Mouse (Mus musculus): ENCODE data around the gene 3110082I17Rik. TPM values are rescaled to one million over a fixed set of nuclear protein-coding genes. Genes with fewer than 3 reads are reported as not detected.
A peak's percentile ranks its signal among the peaks of the same experiment; 100 is the strongest.

3110082I17Rik gene
- 30.8 and 35.6 TPM in 2 replicates for polyA plus RNA-seq (2015; fragmentation: Nextera tagmentation; extraction: Ambion mirVana)

DNA sequence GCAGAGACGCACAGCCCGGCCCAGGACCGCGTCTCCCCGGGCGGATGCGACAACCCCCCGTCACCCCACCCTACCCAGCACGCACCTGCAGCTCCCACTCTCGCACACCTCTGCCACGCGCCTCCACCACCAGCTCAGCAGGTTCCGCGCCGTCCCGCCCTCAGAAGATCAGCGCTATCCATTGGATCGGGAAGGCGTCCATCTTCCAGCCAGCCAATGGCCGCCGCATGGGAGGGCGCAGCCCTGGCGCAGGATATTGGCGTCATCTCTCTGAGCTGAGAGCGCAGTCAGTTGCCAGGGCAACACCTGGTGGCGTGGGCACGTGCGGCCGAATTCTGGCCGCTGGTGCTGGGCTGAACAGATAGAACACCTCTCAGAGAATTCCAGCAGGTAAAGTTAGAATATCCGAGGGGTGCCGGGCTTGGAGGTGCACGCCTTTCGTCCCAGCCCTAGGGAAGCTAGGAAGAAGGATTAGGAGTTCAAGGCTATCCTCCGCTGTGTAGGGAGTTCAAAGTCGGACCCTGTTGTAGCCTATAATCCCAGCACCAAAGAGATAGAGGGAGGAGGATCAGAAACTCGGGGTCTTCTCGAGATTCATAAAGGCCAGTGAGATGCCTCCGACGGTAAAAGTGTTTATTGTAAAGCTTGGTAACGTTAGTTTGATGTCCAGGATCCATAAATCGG lies at the start of gene 3110082I17Rik:
3110082I17Rik (minus strand) TSS at position 144 of the 684 bp plus-strand sequence.
- peak within 1 kb of the TSS; percentile 71 for H3K4me3 ChIP-seq
- no peak within 1 kb of the TSS for H3K27ac ChIP-seq
- 3% methylated on average over 42 of the region's 42 CpGs for WGBS
- peaks cover 15% of the 10 kb centered on the region for H3K4me1 ChIP-seq
- H3K9ac ChIP-seq, result peak within 1 kb of the TSS; percentile 54
- ATAC-seq (ENCODE audit: insufficient number of reproducible peaks, low FRiP score, low TSS enrichment, low read depth), result peak; percentile 95
- H3K36me3 ChIP-seq, result no peaks in the 10 kb centered on the region; the same call in 1 of the 2 replicates
- 0 out of 2 replicates have a peak, but pooled peaks cover 2% of the 10 kb centered on the region for H3K27me3 ChIP-seq
- H3K4me2 ChIP-seq, result peak within 1 kb of the TSS; percentile 73
- H3K9me3 ChIP-seq, result no peaks in the 10 kb centered on the region

- H3K27me3 ChIP-seq, result peaks cover 42% of the 10 kb centered on the region
- 12% methylated on average over 5 of the region's 5 CpGs for WGBS
- no peaks in the 10 kb centered on the region for H3K4me1 ChIP-seq
- no peaks in the 10 kb centered on the region for H3K36me3 ChIP-seq
- H3K4me2 ChIP-seq, result no peak overlapping the region
- H3K4me3 ChIP-seq, result no peak overlapping the region
- ATAC-seq (ENCODE audit: insufficient number of reproducible peaks, low FRiP score, low TSS enrichment, low read depth), result no peak
- no peak overlapping the region for H3K9ac ChIP-seq
- H3K27ac ChIP-seq, result no peak overlapping the region
- no peaks in the 10 kb centered on the region for H3K9me3 ChIP-seq
These were observed 45.9 kb upstream of the 3110082I17Rik start for GRCm38 (mm10) chr5:139506207-139506606.

GRCm38 (mm10) chr5:139505073-139505606 lies 44.8 kb upstream of the 3110082I17Rik start:
- Histone ChIP-seq H3K4me2 (no peak overlapping the region), H3K9me3 (no peaks in the 10 kb centered on the region), H3K27ac (no peak overlapping the region), H3K4me3 (no peak overlapping the region), H3K27me3 (peaks cover 33% of the 10 kb centered on the region), H3K36me3 (no peaks in the 10 kb centered on the region), H3K4me1 (no peaks in the 10 kb centered on the region), H3K9ac (no peak overlapping the region)
- no peak for ATAC-seq (ENCODE audit: insufficient number of reproducible peaks, low FRiP score, low TSS enrichment, low read depth)
- whole genome bisulfite sequencing, result 7% methylated on average over 12 of the region's 14 CpGs

DNA sequence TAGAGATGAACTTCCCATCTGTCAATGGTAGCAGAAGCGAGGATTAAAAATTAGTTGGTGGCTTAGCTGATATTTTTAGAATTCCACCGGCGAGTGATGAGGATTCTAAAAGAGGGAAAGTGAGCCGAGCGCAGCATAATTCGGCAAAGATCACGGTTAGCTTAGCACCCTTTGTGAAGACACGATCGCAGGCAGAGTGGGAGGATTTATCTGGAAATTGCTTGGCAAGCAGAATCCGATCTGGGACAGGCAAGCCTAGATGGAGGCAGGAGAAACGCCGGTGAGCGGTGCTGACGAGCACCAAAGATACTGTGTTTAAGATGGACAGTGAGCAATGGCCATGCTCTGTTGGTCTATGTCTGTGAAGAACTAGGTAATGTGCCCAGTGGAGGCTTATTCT lies 42.0 kb upstream of the 3110082I17Rik start:
- Histone ChIP-seq H3K27me3 (peaks cover 28% of the 10 kb centered on the region), H3K9ac (no peak overlapping the region), H3K4me1 (no peaks in the 10 kb centered on the region), H3K27ac (no peak overlapping the region), H3K4me2 (no peak overlapping the region), H3K4me3 (no peak overlapping the region), H3K9me3 (no peaks in the 10 kb centered on the region), H3K36me3 (no peaks in the 10 kb centered on the region)
- WGBS, result 81% methylated on average over 14 of the region's 14 CpGs
- ATAC-seq (ENCODE audit: insufficient number of reproducible peaks, low FRiP score, low TSS enrichment, low read depth), result no peak

GRCm38 (mm10) chr5:139498791-139499190 lies 38.5 kb upstream of the 3110082I17Rik start:
- H3K4me3 ChIP-seq, result no peak overlapping the region
- no peak overlapping the region for H3K9ac ChIP-seq
- H3K9me3 ChIP-seq, result no peaks in the 10 kb centered on the region
- peaks cover 22% of the 10 kb centered on the region for H3K27me3 ChIP-seq
- no peak overlapping the region for H3K27ac ChIP-seq
- H3K4me2 ChIP-seq, result no peak overlapping the region
- peaks cover 4% of the 10 kb centered on the region; the same call in 1 of the 2 replicates for H3K4me1 ChIP-seq
- H3K36me3 ChIP-seq, result no peaks in the 10 kb centered on the region
- ATAC-seq (ENCODE audit: insufficient number of reproducible peaks, low FRiP score, low TSS enrichment, low read depth), result no peak
- 62% methylated on average over 5 of the region's 5 CpGs for WGBS

- 54% methylated on average over 5 of the region's 5 CpGs for WGBS
- no peak overlapping the region for H3K27ac ChIP-seq
- H3K9me3 ChIP-seq, result no peaks in the 10 kb centered on the region
- H3K36me3 ChIP-seq, result no peaks in the 10 kb centered on the region
- no peak overlapping the region for H3K4me3 ChIP-seq
- no peak overlapping the region for H3K9ac ChIP-seq
- H3K4me1 ChIP-seq, result peaks cover 4% of the 10 kb centered on the region; the same call in 1 of the 2 replicates
- H3K4me2 ChIP-seq, result no peak overlapping the region
- H3K27me3 ChIP-seq, result peaks cover 19% of the 10 kb centered on the region
- ATAC-seq (ENCODE audit: insufficient number of reproducible peaks, low FRiP score, low TSS enrichment, low read depth), result no peak
These were observed 36.6 kb upstream of the 3110082I17Rik start for GRCm38 (mm10) chr5:139496939-139497338.

DNA sequence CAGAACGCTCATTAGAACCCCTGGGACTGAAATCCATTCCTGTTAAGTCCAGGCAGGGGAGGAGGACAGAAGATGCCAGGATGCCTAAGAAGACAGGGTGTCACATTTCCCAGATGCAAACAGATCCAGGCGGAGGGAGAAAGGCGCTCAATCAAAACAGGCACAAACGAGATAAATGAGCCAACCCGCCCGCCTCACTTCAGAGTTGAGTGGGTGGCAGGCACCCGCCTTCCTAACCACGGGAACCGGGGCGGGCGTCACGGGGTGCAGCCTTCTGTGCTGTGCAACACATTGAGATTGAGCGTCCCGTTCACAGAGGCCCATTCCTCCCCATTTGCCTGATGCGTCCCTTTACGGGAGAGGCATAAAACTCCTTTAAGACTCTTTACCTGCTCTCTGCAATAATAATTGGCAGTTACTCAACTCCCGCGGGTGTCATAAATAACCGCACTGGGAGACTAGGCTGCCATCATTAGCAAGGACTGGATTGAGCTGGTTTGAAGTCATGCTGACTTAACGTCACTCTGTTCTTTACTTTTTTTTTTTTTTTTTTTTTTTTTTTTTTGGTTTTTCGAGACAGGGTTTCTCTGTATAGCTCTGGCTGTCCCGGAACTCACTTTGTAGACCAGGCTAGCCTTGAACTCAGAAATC lies 34.8 kb upstream of the 3110082I17Rik start:
- no peaks in the 10 kb centered on the region for H3K36me3 ChIP-seq
- 16% methylated on average over 22 of the region's 22 CpGs for WGBS
- no peak overlapping the region for H3K4me3 ChIP-seq
- H3K9me3 ChIP-seq, result no peaks in the 10 kb centered on the region
- H3K4me2 ChIP-seq, result no peak overlapping the region
- no peak overlapping the region for H3K27ac ChIP-seq
- peaks cover 25% of the 10 kb centered on the region for H3K27me3 ChIP-seq
- H3K4me1 ChIP-seq, result peaks cover 4% of the 10 kb centered on the region; the same call in 1 of the 2 replicates
- no peak overlapping the region for H3K9ac ChIP-seq
- no peak for ATAC-seq (ENCODE audit: insufficient number of reproducible peaks, low FRiP score, low TSS enrichment, low read depth)

- ATAC-seq (ENCODE audit: insufficient number of reproducible peaks, low FRiP score, low TSS enrichment, low read depth), result no peak
- no peak overlapping the region for H3K4me2 ChIP-seq
- peaks cover 4% of the 10 kb centered on the region; the same call in 1 of the 2 replicates for H3K4me1 ChIP-seq
- no peak overlapping the region for H3K9ac ChIP-seq
- WGBS, result 39% methylated on average over 5 of the region's 5 CpGs
- H3K27ac ChIP-seq, result no peak overlapping the region
- peaks cover 25% of the 10 kb centered on the region for H3K27me3 ChIP-seq
- no peaks in the 10 kb centered on the region for H3K36me3 ChIP-seq
- no peaks in the 10 kb centered on the region for H3K9me3 ChIP-seq
- H3K4me3 ChIP-seq, result no peak overlapping the region
These were observed 33.4 kb upstream of the 3110082I17Rik start for GRCm38 (mm10) chr5:139493690-139494089.

- no peak overlapping the region for H3K27ac ChIP-seq
- H3K4me2 ChIP-seq, result no peak overlapping the region
- H3K4me3 ChIP-seq, result no peak overlapping the region
- H3K36me3 ChIP-seq, result no peaks in the 10 kb centered on the region
- no peak overlapping the region for H3K9ac ChIP-seq
- 60% methylated on average over 8 of the region's 8 CpGs for WGBS
- H3K27me3 ChIP-seq, result peaks cover 23% of the 10 kb centered on the region
- peaks cover 4% of the 10 kb centered on the region; the same call in 1 of the 2 replicates for H3K4me1 ChIP-seq
- ATAC-seq (ENCODE audit: insufficient number of reproducible peaks, low FRiP score, low TSS enrichment, low read depth), result no peak
- no peaks in the 10 kb centered on the region for H3K9me3 ChIP-seq
These were observed 31.0 kb upstream of the 3110082I17Rik start for GRCm38 (mm10) chr5:139491348-139491747.

DNA sequence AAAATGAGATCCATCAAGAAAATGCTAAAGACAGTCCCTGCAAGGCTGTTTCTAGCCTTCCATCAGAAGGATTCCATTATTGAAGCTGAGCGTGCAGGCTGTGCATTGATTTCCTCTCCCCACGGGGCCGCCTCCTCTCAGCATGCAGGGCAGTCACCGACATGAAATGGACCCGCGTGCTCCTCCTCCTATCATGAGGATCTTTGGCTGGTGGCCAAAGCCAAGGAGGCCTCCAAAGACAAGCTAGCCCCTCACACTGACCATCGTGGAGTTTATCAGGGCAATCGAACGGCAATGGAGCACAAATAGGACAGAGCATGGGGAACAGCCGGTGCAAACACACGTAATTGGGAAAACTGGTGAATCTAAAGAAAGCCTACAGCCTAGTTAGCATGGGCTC lies 29.8 kb upstream of the 3110082I17Rik start:
- H3K36me3 ChIP-seq, result no peaks in the 10 kb centered on the region

DNA sequence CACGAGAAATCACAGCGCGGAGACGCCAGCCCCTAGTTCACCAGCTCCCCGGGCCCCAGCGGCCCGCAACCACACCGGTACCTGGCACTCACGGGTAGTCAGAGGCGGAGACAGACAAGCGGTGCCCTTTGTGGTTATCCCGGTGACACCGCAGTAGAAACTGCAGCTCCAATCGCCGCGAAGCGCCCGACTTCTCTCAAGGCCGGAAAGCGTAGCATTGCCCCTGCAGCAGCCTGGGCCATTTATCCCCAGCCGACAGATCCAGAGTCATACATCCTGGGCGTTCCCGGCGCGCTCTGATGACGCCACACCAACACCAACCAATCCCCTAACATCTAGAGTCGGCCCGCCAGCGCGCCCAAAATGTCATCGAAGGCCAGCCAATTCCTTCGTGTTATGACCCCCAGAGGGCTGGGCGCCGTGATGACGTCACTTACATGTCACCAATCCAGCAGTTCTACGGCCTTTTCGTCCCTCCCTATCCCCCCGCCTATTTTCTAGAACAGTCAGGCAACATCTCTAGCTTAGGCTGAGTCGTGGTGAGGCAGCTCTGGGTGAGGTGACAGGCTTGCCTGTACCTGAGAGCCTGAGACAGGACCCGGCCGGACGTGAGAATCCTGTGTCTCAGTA lies 24.0 kb upstream of the 3110082I17Rik start, which contains the start of gene Zfand2a:
Zfand2a (minus strand) TSS at position 365 of the 630 bp plus-strand sequence.
- Histone ChIP-seq H3K27me3 (no peaks in the 10 kb centered on the region), H3K9ac (peak within 1 kb of the TSS; percentile 80), H3K9me3 (no peaks in the 10 kb centered on the region), H3K4me1 (peaks cover 16% of the 10 kb centered on the region), H3K4me2 (peak within 1 kb of the TSS; percentile 73), H3K36me3 (peaks cover 31% of the 10 kb centered on the region), H3K27ac (peak within 1 kb of the TSS; percentile 83), H3K4me3 (peak within 1 kb of the TSS; percentile 81)
- WGBS, result under 1% methylated on average over 42 of the region's 42 CpGs
- peak; percentile 92 for ATAC-seq (ENCODE audit: insufficient number of reproducible peaks, low FRiP score, low TSS enrichment, low read depth)

More for the DNA sequence above, 29.8 kb upstream of the 3110082I17Rik start:
- H3K9ac ChIP-seq, result no peak overlapping the region
- no peak overlapping the region for H3K27ac ChIP-seq
- H3K4me2 ChIP-seq, result no peak overlapping the region
- no peaks in the 10 kb centered on the region for H3K9me3 ChIP-seq
- ATAC-seq (ENCODE audit: insufficient number of reproducible peaks, low FRiP score, low TSS enrichment, low read depth), result no peak
- H3K4me3 ChIP-seq, result no peak overlapping the region
- peaks cover 19% of the 10 kb centered on the region for H3K27me3 ChIP-seq
- peaks cover 3% of the 10 kb centered on the region; the same call in 1 of the 2 replicates for H3K4me1 ChIP-seq
- 87% methylated on average over 11 of the region's 11 CpGs for WGBS

Measured in limb, embryonic 15.5 days (tissue).